Mouse (Mus musculus) cortical plate, adult 2 months (tissue): Measurements from ENCODE around the gene Usp12. TPM values are rescaled to one million over a fixed set of nuclear protein-coding genes. Genes with fewer than 3 reads are reported as not detected.

ENCODE experiments used
- H3K27ac ChIP-seq: fragments of 200-500 bp; 2 replicates; pipeline ENCODE4 v1.5.1; 2012; ENCODE audit warnings: low read length, control low read depth, inconsistent platforms; ENCODE audit not compliant: insufficient read depth
- H3K4me1 ChIP-seq: fragments of 200-500 bp; 2 replicates; pipeline ENCODE4 v1.6.1; 2011; ENCODE audit warnings: low read length; ENCODE audit not compliant: control insufficient read depth, insufficient read depth
- H3K4me3 ChIP-seq: fragments of 200-500 bp; 2 replicates; pipeline ENCODE4 v1.5.1; 2011; ENCODE audit warnings: mild to moderate bottlenecking, low read length, control low read depth; ENCODE audit not compliant: insufficient read depth
- CTCF ChIP-seq: fragments of 200-500 bp; IDR thresholded peaks from 2 replicates; pipeline ENCODE4 v1.5.1; 2011; ENCODE audit warnings: mild to moderate bottlenecking, control low read depth, low read length; ENCODE audit not compliant: insufficient read depth; ENCODE audit errors: extremely low read depth
- POLR2A ChIP-seq: fragments of 200-500 bp; IDR thresholded peaks from 2 replicates; pipeline ENCODE4 v1.6.1; 2011; ENCODE audit warnings: mild to moderate bottlenecking, low read length, control low read depth; ENCODE audit not compliant: insufficient read depth; ENCODE audit errors: extremely low read depth
- polyA plus RNA-seq: library from polyadenylated mRNA; depleted of rRNA; stranded (reverse); fragments of >200 nt; gene quantifications from 2 replicates; pipeline ENCODE4 v1.2.3, GENCODE M21; 2012

Usp12 gene
- polyA plus RNA-seq, 1 experiment, result 31.0 TPM

DNA sequence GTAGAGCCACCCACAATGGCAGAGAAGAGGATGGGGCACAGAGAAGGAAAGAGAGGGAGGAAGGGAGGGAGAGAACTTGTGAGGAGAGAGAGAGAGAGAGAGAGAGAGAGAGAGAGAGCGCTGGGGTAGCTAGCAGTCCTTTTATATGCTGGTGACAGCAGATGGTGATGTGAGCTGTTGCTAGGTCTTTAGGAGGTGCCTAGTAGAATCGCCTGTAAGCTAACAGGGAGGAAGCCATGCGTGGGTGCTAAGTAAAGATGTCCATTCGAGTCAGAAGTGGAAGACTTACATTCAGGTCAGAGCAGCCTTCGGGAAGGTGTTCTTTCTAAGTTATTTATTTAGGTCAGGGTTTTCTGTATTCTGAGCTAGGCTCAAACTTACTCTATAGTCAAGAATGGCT, 15.1 kb upstream of the Usp12 start:
- Histone ChIP-seq H3K4me3 (no peak overlapping the region), H3K27ac (no peak overlapping the region), H3K4me1 (no peaks in the 10 kb centered on the region)
- no peak for TF ChIP-seq POLR2A
- TF ChIP-seq CTCF, result no peak

- TF ChIP-seq POLR2A (no peak), CTCF (no peak)
- Histone ChIP-seq H3K4me3 (no peak overlapping the region), H3K4me1 (no peaks in the 10 kb centered on the region), H3K27ac (no peak overlapping the region)
Observed at GRCm38 (mm10) chr5:146806004-146806430, 11.2 kb upstream of the Usp12 start.

- TF ChIP-seq CTCF, result no peak
- TF ChIP-seq POLR2A, result no peak
- no peak overlapping the region for H3K27ac ChIP-seq
- no peak overlapping the region for H3K4me3 ChIP-seq
- peaks cover 2% of the 10 kb centered on the region; the same call in 1 of the 2 replicates for H3K4me1 ChIP-seq
Observed at GRCm38 (mm10) chr5:146798031-146798430, 3.2 kb upstream of the Usp12 start.

DNA sequence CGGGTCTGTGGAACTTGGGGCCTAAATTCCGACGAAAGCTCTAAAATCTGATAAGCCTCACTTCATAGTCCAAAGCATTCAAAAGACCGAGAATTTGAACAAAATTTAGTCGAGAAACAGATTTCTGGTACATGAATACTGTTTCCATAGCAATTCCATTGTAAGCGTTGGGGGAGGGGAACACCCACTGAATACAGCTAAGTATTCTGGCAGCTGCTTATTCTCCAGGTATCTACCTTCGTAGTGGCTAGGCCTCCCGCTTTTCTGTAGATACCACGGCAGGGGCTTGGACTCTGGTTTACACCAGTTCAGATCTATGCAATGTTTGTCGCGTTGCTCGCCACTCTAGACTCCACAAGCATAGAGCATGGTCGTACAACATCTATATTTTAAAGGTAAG, 922 bp upstream of the Usp12 start:
- TF ChIP-seq CTCF (no peak), POLR2A (no peak)
- no peak overlapping the region; the same call in 1 of the 2 replicates for H3K4me3 ChIP-seq
- peaks cover 9% of the 10 kb centered on the region; the same call in 1 of the 2 replicates for H3K4me1 ChIP-seq
- no peak overlapping the region for H3K27ac ChIP-seq

DNA sequence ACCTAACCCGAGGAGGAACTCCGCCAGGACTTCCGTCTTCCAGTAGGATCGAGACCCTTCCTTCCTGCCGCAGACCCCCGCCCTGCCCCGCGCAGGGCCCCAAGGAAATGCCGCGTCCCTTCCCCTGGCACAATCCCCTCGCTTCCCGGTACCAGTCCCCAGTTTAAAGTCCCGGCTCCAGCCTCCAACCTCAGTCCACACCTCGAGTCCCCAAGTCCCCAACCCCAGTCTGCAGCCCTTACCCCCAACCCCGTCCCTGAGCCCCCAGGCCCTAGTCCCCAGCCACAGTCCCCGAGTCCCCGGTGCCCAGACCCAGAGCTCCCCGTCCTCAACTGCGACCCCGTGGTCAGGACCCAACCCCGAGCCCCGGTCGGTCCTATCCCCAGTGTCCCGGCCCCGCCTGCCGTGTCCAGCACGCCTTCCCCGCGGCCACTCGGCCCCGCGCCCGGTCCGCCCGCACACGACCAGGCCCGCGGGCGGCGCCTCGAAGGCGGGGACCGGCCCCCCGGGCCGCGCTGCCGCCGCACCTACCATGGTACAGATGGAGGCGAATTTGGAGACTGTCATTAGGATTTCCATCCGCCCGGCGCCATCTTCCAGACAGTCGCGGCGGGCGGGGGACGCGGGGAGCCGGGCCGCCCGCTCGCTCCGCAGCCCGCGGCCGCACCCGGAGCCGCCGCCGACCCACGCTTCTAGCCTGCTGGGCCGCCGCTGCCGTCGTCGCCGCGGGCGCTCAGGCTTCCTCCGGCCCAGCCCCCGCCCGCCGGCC, 538 bp downstream of the Usp12 start:
- Histone ChIP-seq H3K4me1 (peaks cover 14% of the 10 kb centered on the region; the same call in 1 of the 2 replicates), H3K4me3 (peak overlapping the region; percentile 70), H3K27ac (peak overlapping the region; percentile 89)
- TF ChIP-seq CTCF, result no peak
- no peak for TF ChIP-seq POLR2A

DNA sequence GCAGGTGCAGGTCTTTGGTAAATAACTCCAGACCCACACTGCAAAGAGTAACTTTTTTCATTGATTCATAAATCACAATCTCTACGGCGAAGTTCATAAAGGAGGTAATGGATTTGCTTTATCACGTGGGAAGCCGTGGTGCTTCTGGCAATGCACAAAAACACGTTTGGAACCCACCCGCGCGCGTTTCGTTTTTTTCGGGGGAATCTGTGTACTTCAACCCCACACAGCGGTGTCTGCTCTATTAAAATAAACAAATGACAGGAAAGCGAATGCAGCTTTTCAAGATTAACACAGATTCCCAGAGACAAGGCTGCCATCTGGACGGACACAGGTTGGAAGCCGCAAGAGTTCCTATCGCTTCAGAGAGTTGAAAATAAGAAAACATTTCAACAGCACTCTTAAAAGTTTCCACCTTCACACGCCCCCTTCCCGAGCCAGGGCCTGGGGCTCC, 1.1 kb downstream of the Usp12 start:
- Histone ChIP-seq H3K27ac (no peak overlapping the region), H3K4me1 (peaks cover 14% of the 10 kb centered on the region; the same call in 1 of the 2 replicates), H3K4me3 (peak overlapping the region; percentile 70)
- no peak for TF ChIP-seq POLR2A
- TF ChIP-seq CTCF, result no peak

GRCm38 (mm10) chr5:146792140-146792791, 2.5 kb downstream of the Usp12 start:
- TF ChIP-seq POLR2A (no peak), CTCF (no peak)
- no peak overlapping the region for H3K4me3 ChIP-seq
- H3K27ac ChIP-seq, result no peak overlapping the region
- H3K4me1 ChIP-seq, result peaks cover 14% of the 10 kb centered on the region; the same call in 1 of the 2 replicates

DNA sequence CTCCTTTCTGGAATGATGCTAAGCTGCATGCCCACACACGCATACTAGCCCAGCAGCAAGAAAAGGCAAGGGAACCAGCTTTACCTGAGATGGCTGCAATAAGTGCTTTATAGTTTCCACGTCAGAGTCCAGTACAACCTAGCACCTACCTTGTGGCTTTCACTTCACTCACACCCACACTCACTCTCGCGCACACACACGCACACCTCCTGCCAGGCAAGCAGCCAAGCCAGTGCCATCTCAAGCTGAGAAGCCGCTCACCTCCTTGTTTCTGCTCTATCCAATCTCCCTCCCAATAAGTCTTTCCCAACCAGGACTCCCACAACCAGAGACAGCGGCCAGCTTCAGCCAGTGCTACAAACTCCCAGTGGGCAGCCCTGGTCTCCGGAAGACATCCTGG, 3.9 kb downstream of the Usp12 start:
- Histone ChIP-seq H3K4me3 (no peak overlapping the region), H3K27ac (no peak overlapping the region), H3K4me1 (peaks cover 14% of the 10 kb centered on the region; the same call in 1 of the 2 replicates)
- no peak for TF ChIP-seq POLR2A
- no peak for TF ChIP-seq CTCF

DNA sequence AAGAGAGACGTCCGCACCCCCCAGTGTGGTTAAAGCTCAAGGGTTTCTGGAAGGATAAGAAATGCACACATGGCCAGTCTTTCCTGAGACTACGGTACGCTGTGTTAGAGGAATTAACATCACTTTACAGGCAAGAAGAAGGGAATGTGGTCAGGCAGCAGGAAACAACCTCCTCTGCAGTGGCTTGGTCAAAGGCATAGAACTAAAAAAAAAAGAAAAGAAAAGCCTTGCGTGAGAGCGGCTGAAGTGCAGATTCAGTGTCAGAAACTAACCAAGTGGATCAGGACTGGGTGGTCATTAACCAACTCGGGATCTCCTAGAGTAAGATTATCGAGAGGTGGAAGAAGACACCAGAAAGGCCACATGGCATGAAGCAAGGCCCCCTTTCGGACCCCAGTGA, 5.4 kb downstream of the Usp12 start:
- Histone ChIP-seq H3K4me3 (no peak overlapping the region), H3K4me1 (peaks cover 14% of the 10 kb centered on the region; the same call in 1 of the 2 replicates), H3K27ac (no peak overlapping the region)
- no peak for TF ChIP-seq CTCF
- TF ChIP-seq POLR2A, result no peak
